Mouse (Mus musculus) adrenal gland (tissue): ENCODE results near the gene Cd300lg.

Experiments
- intact Hi-C: fragments of 180-260 bp; cut with DNase I; formaldehyde crosslinking; loops from one replicate; pipeline ENCODE4 v1.15.1; 2025
- long read RNA-seq, 2 experiments: library from polyadenylated mRNA; unstranded; transcript quantifications; one replicate each; pipeline ENCODE4 v2.0.0; 2020; ENCODE audit warnings: borderline replicate concordance in 1 of 2; ENCODE audit not compliant: insufficient replicate concordance in 1 of 2

The Cd300lg gene
- long read RNA-seq, experiment 1, transcript Cd300lg-201 (7 exons, 2,353 nt), result major isoform, 7 of 18 reads
- long read RNA-seq, experiment 1, partial matches to known transcripts, result 0 of 18 reads
- long read RNA-seq, experiment 1, other reads (novel, unspliced or antisense), result 6 of 18 reads
- long read RNA-seq, experiment 2, transcript Cd300lg-201 (7 exons, 2,353 nt), result major isoform, 9 of 22 reads
- long read RNA-seq, experiment 2, partial matches to known transcripts, result 6 of 22 reads
- long read RNA-seq, experiment 2, other reads (novel, unspliced or antisense), result 7 of 22 reads

GRCm38 (mm10) chr11:102041350-102041949 lies at the start of gene Cd300lg:
TSS of gene Cd300lg (plus strand) at chr11:102041509.
- intact Hi-C loops, result loop anchor here (5.0 kb wide), 1 partner anchor 119 kb away; no protein-coding TSS in a partner anchor

GRCm38 (mm10) chr11:101991813-101992212 lies 49.5 kb upstream of the Cd300lg start:
- intact Hi-C loops, result loop anchor here (10.0 kb wide), 1 partner anchor 133 kb away; no protein-coding TSS in a partner anchor

- intact Hi-C loops, result loop anchor here (10.0 kb wide), 1 partner anchor 132 kb away; no protein-coding TSS in a partner anchor
These were observed 48.9 kb upstream of the Cd300lg start for GRCm38 (mm10) chr11:101992411-101992810.

GRCm38 (mm10) chr11:101994100-101994499 lies 47.2 kb upstream of the Cd300lg start:
- intact Hi-C loops, result loop anchor here (10.0 kb wide), 1 partner anchor 131 kb away; no protein-coding TSS in a partner anchor

- intact Hi-C loops, result loop anchor here (10.0 kb wide), 1 partner anchor 129 kb away; no protein-coding TSS in a partner anchor
These were observed 45.4 kb upstream of the Cd300lg start for GRCm38 (mm10) chr11:101995938-101996337.

- intact Hi-C loops, result loop anchor here (10.0 kb wide), 1 partner anchor 127 kb away; no protein-coding TSS in a partner anchor
These were observed 43.1 kb upstream of the Cd300lg start for GRCm38 (mm10) chr11:101998258-101998657.

GRCm38 (mm10) chr11:101999466-101999865 lies 41.8 kb upstream of the Cd300lg start:
- intact Hi-C loops, result loop anchor here (10.0 kb wide), 1 partner anchor 125 kb away; no protein-coding TSS in a partner anchor

- intact Hi-C loops, result no loop called here
These were observed 37.1 kb upstream of the Cd300lg start for GRCm38 (mm10) chr11:102004251-102004650.

- intact Hi-C loops, result no loop called here
These were observed 35.0 kb upstream of the Cd300lg start for GRCm38 (mm10) chr11:102006271-102006670.

- intact Hi-C loops, result no loop called here
These were observed 34.6 kb upstream of the Cd300lg start for GRCm38 (mm10) chr11:102006688-102007087.

- intact Hi-C loops, result no loop called here
These were observed 32.9 kb upstream of the Cd300lg start for GRCm38 (mm10) chr11:102008372-102008771.

GRCm38 (mm10) chr11:102008954-102009637 lies 32.2 kb upstream of the Cd300lg start:
- intact Hi-C loops, result no loop called here

- intact Hi-C loops, result no loop called here
These were observed 31.2 kb upstream of the Cd300lg start for GRCm38 (mm10) chr11:102010140-102010539.

- intact Hi-C loops, result no loop called here
These were observed 29.8 kb upstream of the Cd300lg start for GRCm38 (mm10) chr11:102011510-102011909.

- intact Hi-C loops, result no loop called here
These were observed 28.1 kb upstream of the Cd300lg start for GRCm38 (mm10) chr11:102013201-102013600.

GRCm38 (mm10) chr11:102015472-102015871 lies 25.8 kb upstream of the Cd300lg start:
- intact Hi-C loops, result no loop called here

- intact Hi-C loops, result no loop called here
These were observed 25.2 kb upstream of the Cd300lg start for GRCm38 (mm10) chr11:102016136-102016535.

- intact Hi-C loops, result no loop called here
These were observed 21.6 kb upstream of the Cd300lg start for GRCm38 (mm10) chr11:102019736-102020135.

GRCm38 (mm10) chr11:102021196-102021595 lies 20.1 kb upstream of the Cd300lg start:
- intact Hi-C loops, result no loop called here

GRCm38 (mm10) chr11:102023406-102023805 lies 17.9 kb upstream of the Cd300lg start:
- intact Hi-C loops, result no loop called here

GRCm38 (mm10) chr11:102024084-102024758 lies 17.1 kb upstream of the Cd300lg start:
- intact Hi-C loops, result no loop called here
